Mouse (Mus musculus): ENCODE results near the gene Cib4.

Cib4 gene

GRCm38 (mm10) chr5:30516376-30516775, 29.3 kb downstream of the Cib4 start:
- peak; percentile 79 to 86 for DNase-seq

GRCm38 (mm10) chr5:30513111-30513510, 32.5 kb downstream of the Cib4 start:
- no peak for DNase-seq

- no peak for DNase-seq
Measured at GRCm38 (mm10) chr5:30497299-30497698, 48.3 kb downstream of the Cib4 start.

- no peak for DNase-seq
Measured at GRCm38 (mm10) chr5:30496821-30497220, 48.8 kb downstream of the Cib4 start.

GRCm38 (mm10) chr5:30495288-30495687, 50.3 kb downstream of the Cib4 start:
- DNase-seq = no peak

GRCm38 (mm10) chr5:30494606-30495005, 51.0 kb downstream of the Cib4 start:
- no peak for DNase-seq

GRCm38 (mm10) chr5:30493723-30494122, 51.9 kb downstream of the Cib4 start:
- no peak for DNase-seq

- DNase-seq = no peak
Measured at GRCm38 (mm10) chr5:30490845-30491244, 54.8 kb downstream of the Cib4 start.

GRCm38 (mm10) chr5:30490215-30490614, 55.4 kb downstream of the Cib4 start:
- no peak for DNase-seq

GRCm38 (mm10) chr5:30485136-30485535, 60.5 kb downstream of the Cib4 start:
- no peak for DNase-seq

- DNase-seq = no peak
Measured at GRCm38 (mm10) chr5:30484591-30484990, 61.0 kb downstream of the Cib4 start.

- peak; percentile 34 to 51 for DNase-seq
Measured at GRCm38 (mm10) chr5:30483533-30483932, 62.1 kb downstream of the Cib4 start.

- DNase-seq = peak; percentile 81 to 87
Measured at GRCm38 (mm10) chr5:30482319-30482718, 63.3 kb downstream of the Cib4 start.

- DNase-seq = peak; percentile 40 to 60
Measured at GRCm38 (mm10) chr5:30476534-30476933, 69.1 kb downstream of the Cib4 start.

GRCm38 (mm10) chr5:30472148-30472547, 73.5 kb downstream of the Cib4 start:
- no peak for DNase-seq

GRCm38 (mm10) chr5:30470454-30470853, 75.2 kb downstream of the Cib4 start:
- no peak for DNase-seq

- no peak for DNase-seq
Measured at GRCm38 (mm10) chr5:30466315-30466714, 79.3 kb downstream of the Cib4 start.

GRCm38 (mm10) chr5:30465861-30466260, 79.8 kb downstream of the Cib4 start, which contains the start of gene 1700001C02Rik:
TSS of gene 1700001C02Rik (plus strand) at chr5:30466047.
- DNase-seq = peak in 1 of 2 experiments; percentile 50

- peak; percentile 62 to 72 for DNase-seq
Measured at GRCm38 (mm10) chr5:30461821-30462220, 83.8 kb downstream of the Cib4 start, which contains the start of gene Otof. TSS of gene Otof (minus strand) at chr5:30461932.

- DNase-seq = no peak
Measured at GRCm38 (mm10) chr5:30460155-30460554, 85.5 kb downstream of the Cib4 start.

- peak; percentile 28 to 36 for DNase-seq
Measured at GRCm38 (mm10) chr5:30456056-30456455, 89.6 kb downstream of the Cib4 start.

GRCm38 (mm10) chr5:30444327-30444895, 101.2 kb downstream of the Cib4 start:
- DNase-seq = no peak

- peak in 1 of 2 experiments; percentile 24 for DNase-seq
Measured at GRCm38 (mm10) chr5:30442196-30442595, 103.4 kb downstream of the Cib4 start.

- no peak for DNase-seq
Measured at GRCm38 (mm10) chr5:30440308-30440906, 105.2 kb downstream of the Cib4 start.

GRCm38 (mm10) chr5:30438931-30439330, 106.7 kb downstream of the Cib4 start:
- DNase-seq = no peak
